Mouse (Mus musculus): ENCODE measurements around the gene Ppil6. TPM values are rescaled to one million over a fixed set of nuclear protein-coding genes. Genes with fewer than 3 reads are reported as not detected.

Ppil6 gene
- polyA plus RNA-seq, 1 experiment = not detected

DNA sequence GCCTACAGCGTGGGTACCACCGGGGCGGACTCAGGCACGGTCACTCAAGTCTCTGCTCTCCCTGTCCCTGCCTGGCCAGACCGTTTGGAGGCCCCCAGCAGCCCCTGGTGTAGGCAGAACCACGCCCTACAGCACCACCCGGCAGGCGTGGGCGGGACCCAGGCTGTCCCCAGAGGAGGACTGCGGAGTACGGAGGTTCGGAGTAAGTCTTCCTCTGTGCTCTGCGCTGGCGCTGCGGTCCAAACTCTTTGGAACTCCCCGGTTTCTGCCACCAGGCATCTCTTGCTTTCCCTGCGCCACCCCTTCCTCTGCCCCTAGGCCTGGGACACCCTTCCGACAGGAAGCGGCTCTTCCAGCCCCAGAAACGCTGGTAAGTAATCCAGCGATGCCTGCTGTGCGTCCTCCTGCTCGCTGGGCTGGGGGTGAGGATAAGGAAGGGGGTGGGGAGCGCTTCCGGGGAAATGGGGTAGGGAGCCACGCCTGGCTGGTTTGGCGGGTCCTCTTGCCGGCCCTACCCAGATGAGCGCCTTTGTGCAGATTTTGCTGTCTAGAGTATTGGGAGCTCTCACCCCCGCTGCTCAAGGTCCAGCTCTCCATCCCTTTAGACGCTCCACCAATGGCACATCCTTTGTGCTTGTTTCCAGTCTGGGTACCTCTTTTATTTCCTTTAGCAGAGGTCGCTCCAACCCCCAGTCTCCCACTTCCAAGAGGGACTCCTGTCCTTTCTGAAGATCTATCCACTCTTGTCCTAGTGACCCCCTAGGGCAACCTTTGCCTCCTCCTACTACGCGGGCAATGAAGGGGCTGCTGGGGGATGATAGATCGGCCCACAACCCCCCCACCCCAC is 13.8 kb upstream of the Ppil6 start, which contains the start of gene Mical1:
Mical1 (plus strand) TSS at position 144 of the 847 bp plus-strand sequence.
- H3K4me1 ChIP-seq (ENCODE audit: control insufficient read depth, insufficient read depth, low read length) = peaks cover 28% of the 10 kb centered on the region
- WGBS = 4% methylated on average over 35 of the region's 35 CpGs

DNA sequence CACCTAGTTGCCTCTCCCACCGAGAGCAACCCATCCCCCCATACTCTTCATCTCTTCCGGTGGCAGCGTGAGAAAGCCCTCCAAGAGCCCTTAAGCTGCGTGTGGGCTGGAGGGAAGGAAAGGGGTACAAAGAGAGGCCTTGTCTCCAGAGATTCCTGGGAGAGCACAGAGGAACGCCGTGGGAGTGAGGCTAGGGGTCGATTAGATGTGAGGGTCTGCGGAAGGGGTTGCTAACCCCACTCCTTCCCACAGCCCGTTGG is 13.3 kb upstream of the Ppil6 start:
- TF ChIP-seq POLR2A (IDR thresholded peaks at IDR 0.05; ENCODE audit: insufficient read depth, low read depth, low read length) = no peak
- TF ChIP-seq CTCF (IDR thresholded peaks at IDR 0.05; ENCODE audit: insufficient read depth, low read depth, low read length) = 0 out of 2 replicates have a peak, but pooled peaks have one; percentile 8
- WGBS = 4% methylated on average over 9 of the region's 9 CpGs
- peak overlapping the region; percentile 83 for H3K27ac ChIP-seq (ENCODE audit: insufficient read depth, low read depth, low read length)
- peak overlapping the region; percentile 50 for H3K4me3 ChIP-seq (ENCODE audit: insufficient read depth, low read depth, low read length)
- peaks cover 30% of the 10 kb centered on the region for H3K4me1 ChIP-seq (ENCODE audit: control insufficient read depth, insufficient read depth, low read length)

More for the DNA sequence above, 13.8 kb upstream of the Ppil6 start, which contains the start of gene Mical1:
- peak within 1 kb of the TSS; percentile 50 for H3K4me3 ChIP-seq (ENCODE audit: insufficient read depth, low read depth, low read length)
- no peak for TF ChIP-seq CTCF (IDR thresholded peaks at IDR 0.05; ENCODE audit: insufficient read depth, low read depth, low read length)
- TF ChIP-seq POLR2A (IDR thresholded peaks at IDR 0.05; ENCODE audit: insufficient read depth, low read depth, low read length) = 0 out of 2 replicates have a peak, but pooled peaks have one; percentile 31
- peak within 1 kb of the TSS; percentile 83 for H3K27ac ChIP-seq (ENCODE audit: insufficient read depth, low read depth, low read length)

DNA sequence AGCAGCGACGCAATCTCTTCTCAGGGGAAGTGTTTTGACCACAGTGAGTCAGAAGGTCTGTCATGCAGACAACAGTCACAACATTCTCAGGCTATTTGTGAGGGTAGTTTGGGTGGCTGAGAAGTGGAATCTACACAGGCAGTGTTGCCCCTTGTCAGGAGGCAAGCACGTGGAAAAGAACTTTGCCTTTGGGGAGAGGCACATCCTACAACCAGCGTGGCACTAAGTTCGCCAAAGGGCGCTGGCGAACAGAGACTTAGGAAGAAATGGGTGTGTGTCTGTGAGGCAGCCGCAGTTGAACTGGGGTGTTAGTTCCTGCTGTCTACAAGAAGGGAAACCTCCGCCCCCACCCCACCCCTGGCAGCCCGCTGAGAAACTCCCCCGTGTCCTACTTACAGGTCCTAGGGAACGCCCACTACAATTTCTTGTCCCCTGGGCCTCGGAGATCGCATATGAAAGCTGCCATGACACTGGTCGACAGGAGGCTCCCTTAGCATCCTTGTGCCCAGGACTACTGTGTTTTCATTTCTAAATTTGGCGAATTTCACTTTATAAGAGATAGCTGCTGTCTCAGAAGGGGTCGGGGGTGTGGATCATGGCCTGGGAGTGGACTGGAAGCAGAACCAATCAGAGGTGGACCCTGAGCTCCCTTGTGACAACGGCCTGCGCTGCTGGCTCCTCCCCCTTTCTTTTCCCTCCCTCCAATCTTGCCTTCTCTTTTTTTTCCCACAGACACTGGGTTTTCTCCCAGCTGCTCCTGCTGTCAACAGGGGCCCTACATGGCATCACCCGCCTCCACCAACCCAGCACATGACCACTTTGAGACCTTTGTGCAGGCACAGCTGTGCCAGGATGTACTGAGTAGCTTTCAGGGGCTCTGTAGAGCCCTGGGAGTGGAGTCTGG is 12.7 kb upstream of the Ppil6 start:
- H3K27ac ChIP-seq (ENCODE audit: insufficient read depth, low read depth, low read length) = peak overlapping the region; percentile 83
- H3K4me1 ChIP-seq (ENCODE audit: control insufficient read depth, insufficient read depth, low read length) = peaks cover 33% of the 10 kb centered on the region
- TF ChIP-seq CTCF (IDR thresholded peaks at IDR 0.05; ENCODE audit: insufficient read depth, low read depth, low read length) = no peak
- TF ChIP-seq POLR2A (IDR thresholded peaks at IDR 0.05; ENCODE audit: insufficient read depth, low read depth, low read length) = no peak
- 12% methylated on average over 20 of the region's 20 CpGs for WGBS
- H3K4me3 ChIP-seq (ENCODE audit: insufficient read depth, low read depth, low read length) = peak overlapping the region; percentile 50

GRCm38 (mm10) chr10:41479961-41480360 is 10.3 kb upstream of the Ppil6 start:
- WGBS = 90% methylated on average over 3 of the region's 3 CpGs
- no peak overlapping the region for H3K27ac ChIP-seq (ENCODE audit: insufficient read depth, low read depth, low read length)
- H3K4me3 ChIP-seq (ENCODE audit: insufficient read depth, low read depth, low read length) = no peak overlapping the region
- peaks cover 38% of the 10 kb centered on the region for H3K4me1 ChIP-seq (ENCODE audit: control insufficient read depth, insufficient read depth, low read length)
- TF ChIP-seq CTCF (IDR thresholded peaks at IDR 0.05; ENCODE audit: insufficient read depth, low read depth, low read length) = no peak
- TF ChIP-seq POLR2A (IDR thresholded peaks at IDR 0.05; ENCODE audit: insufficient read depth, low read depth, low read length) = no peak

- no peak overlapping the region for H3K27ac ChIP-seq (ENCODE audit: insufficient read depth, low read depth, low read length)
- whole genome bisulfite sequencing = 82% methylated on average over 33 of the region's 33 CpGs
- no peak overlapping the region for H3K4me3 ChIP-seq (ENCODE audit: insufficient read depth, low read depth, low read length)
These were observed 9.0 kb upstream of the Ppil6 start for GRCm38 (mm10) chr10:41480938-41481880.

DNA sequence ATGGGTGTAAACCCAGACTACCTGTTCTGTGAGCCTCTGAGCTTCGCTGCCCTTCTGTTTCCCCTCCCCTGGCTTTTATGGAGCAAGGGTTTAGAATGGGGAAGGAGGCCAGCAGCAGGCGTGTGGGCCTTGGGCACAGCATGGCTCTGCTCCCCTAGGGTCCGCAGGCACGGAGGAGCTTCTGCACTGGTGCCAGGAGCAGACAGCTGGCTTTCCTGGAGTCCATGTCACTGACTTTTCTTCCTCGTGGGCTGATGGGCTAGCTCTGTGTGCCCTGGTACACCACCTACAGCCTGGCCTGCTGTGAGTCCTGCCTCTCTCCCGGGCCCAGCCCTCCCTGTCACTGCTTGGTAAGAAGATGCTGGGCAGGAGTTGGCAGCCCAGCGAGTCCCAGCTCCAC is 7.8 kb upstream of the Ppil6 start:
- TF ChIP-seq POLR2A (IDR thresholded peaks at IDR 0.05; ENCODE audit: insufficient read depth, low read depth, low read length) (no peak), CTCF (IDR thresholded peaks at IDR 0.05; ENCODE audit: insufficient read depth, low read depth, low read length) (no peak)
- Histone ChIP-seq H3K4me3 (ENCODE audit: insufficient read depth, low read depth, low read length) (no peak overlapping the region), H3K4me1 (ENCODE audit: control insufficient read depth, insufficient read depth, low read length) (peaks cover 26% of the 10 kb centered on the region), H3K27ac (ENCODE audit: insufficient read depth, low read depth, low read length) (no peak overlapping the region)
- 74% methylated on average over 7 of the region's 7 CpGs for WGBS

More at GRCm38 (mm10) chr10:41480938-41481880, 9.0 kb upstream of the Ppil6 start:
- TF ChIP-seq CTCF (IDR thresholded peaks at IDR 0.05; ENCODE audit: insufficient read depth, low read depth, low read length) = no peak
- TF ChIP-seq POLR2A (IDR thresholded peaks at IDR 0.05; ENCODE audit: insufficient read depth, low read depth, low read length) = no peak
- H3K4me1 ChIP-seq (ENCODE audit: control insufficient read depth, insufficient read depth, low read length) = peaks cover 34% of the 10 kb centered on the region

- 95% methylated on average over 16 of the region's 16 CpGs for WGBS
- Histone ChIP-seq H3K4me1 (ENCODE audit: control insufficient read depth, insufficient read depth, low read length) (peaks cover 35% of the 10 kb centered on the region), H3K4me3 (ENCODE audit: insufficient read depth, low read depth, low read length) (no peak overlapping the region), H3K27ac (ENCODE audit: insufficient read depth, low read depth, low read length) (no peak overlapping the region)
- no peak for TF ChIP-seq CTCF (IDR thresholded peaks at IDR 0.05; ENCODE audit: insufficient read depth, low read depth, low read length)
- TF ChIP-seq POLR2A (IDR thresholded peaks at IDR 0.05; ENCODE audit: insufficient read depth, low read depth, low read length) = no peak
These were observed 4.5 kb upstream of the Ppil6 start for GRCm38 (mm10) chr10:41485778-41486177.

Data from olfactory bulb, adult 2 months (tissue).